Mouse (Mus musculus): ENCODE data around the gene Zan. TPM values are rescaled to one million over a fixed set of nuclear protein-coding genes. Genes with fewer than 3 reads are reported as not detected.

The Zan gene
- polyA plus RNA-seq, 1 experiment, result not detected

DNA sequence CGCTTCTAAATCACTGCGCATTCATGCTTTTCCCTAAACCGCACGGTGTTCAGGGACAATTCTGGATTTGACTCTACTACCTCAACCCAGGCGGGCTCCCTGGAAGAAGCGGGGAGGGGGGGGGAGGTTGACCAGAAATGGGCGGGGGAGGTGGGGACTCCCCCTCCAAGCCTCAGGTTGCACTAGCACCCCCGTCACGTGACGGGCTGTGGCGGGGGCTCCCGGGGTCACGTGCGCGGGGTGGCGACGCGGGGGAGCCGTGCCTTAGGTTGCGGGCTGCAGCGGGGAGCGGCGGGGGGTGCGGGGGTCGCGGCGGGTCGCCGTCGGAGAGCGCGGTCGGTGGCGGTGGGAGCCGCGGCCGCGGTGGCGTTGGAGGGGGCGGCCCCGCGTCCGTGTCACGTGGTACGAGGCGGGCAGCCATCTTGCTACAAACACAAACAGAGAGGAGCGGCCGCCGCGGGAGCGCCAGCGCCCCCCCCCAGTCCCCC lies 33.2 kb upstream of the Zan start:
- TF ChIP-seq POLR2A (IDR thresholded peaks at IDR 0.05; ENCODE audit: borderline replicate concordance, control insufficient read depth, low read depth, low read length) (no peak), CTCF (IDR thresholded peaks at IDR 0.05; ENCODE audit: control insufficient read depth, insufficient read depth, low read length) (no peak)
- Histone ChIP-seq H3K4me1 (ENCODE audit: control insufficient read depth, insufficient read depth, low read length) (no peaks in the 10 kb centered on the region; the same call in 1 of the 2 replicates), H3K4me3 (replicated peaks; ENCODE audit: control insufficient read depth, low read depth, low read length) (peak overlapping the region; percentile 63), H3K27ac (ENCODE audit: control insufficient read depth, insufficient read depth, low read depth, low read length, poor library complexity) (no peak overlapping the region)
- 1% methylated on average over 51 of the region's 52 CpGs for WGBS

DNA sequence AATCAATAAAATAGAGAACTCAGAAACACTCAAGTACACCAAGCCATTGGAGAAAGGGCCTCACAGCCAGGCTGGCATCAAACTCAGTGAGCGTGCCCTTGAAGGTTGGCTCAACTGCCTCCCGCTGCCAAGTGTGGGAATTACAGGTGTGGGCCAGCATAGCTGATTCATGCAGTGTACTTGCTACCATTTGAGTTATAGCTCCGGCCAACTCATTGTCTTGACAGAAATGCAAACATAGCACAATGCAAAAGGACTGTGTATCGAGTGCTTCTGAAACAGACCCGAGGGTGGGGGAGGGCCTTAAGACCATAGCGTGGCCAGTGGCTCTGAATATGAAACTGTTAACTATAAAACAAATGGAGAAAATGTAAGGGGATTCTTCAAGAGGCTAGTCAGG lies 27.2 kb upstream of the Zan start:
- H3K4me3 ChIP-seq (replicated peaks; ENCODE audit: control insufficient read depth, low read depth, low read length), result no peak overlapping the region
- no peak overlapping the region for H3K27ac ChIP-seq (ENCODE audit: control insufficient read depth, insufficient read depth, low read depth, low read length, poor library complexity)
- 72% methylated on average over 6 of the region's 6 CpGs for WGBS
- no peak for TF ChIP-seq POLR2A (IDR thresholded peaks at IDR 0.05; ENCODE audit: borderline replicate concordance, control insufficient read depth, low read depth, low read length)
- peak; percentile 19; the same call in 1 of the 2 replicates for TF ChIP-seq CTCF (IDR thresholded peaks at IDR 0.05; ENCODE audit: control insufficient read depth, insufficient read depth, low read length)
- peaks cover 3% of the 10 kb centered on the region; the same call in 1 of the 2 replicates for H3K4me1 ChIP-seq (ENCODE audit: control insufficient read depth, insufficient read depth, low read length)

- Histone ChIP-seq H3K4me3 (replicated peaks; ENCODE audit: control insufficient read depth, low read depth, low read length) (peak overlapping the region; percentile 77), H3K27ac (ENCODE audit: control insufficient read depth, insufficient read depth, low read depth, low read length, poor library complexity) (peak overlapping the region; percentile 80), H3K4me1 (ENCODE audit: control insufficient read depth, insufficient read depth, low read length) (peaks cover 3% of the 10 kb centered on the region; the same call in 1 of the 2 replicates)
- WGBS, result 0% methylated on average over 28 of the region's 30 CpGs
- TF ChIP-seq CTCF (IDR thresholded peaks at IDR 0.05; ENCODE audit: control insufficient read depth, insufficient read depth, low read length) (peak; percentile 74), POLR2A (IDR thresholded peaks at IDR 0.05; ENCODE audit: borderline replicate concordance, control insufficient read depth, low read depth, low read length) (no peak; the same call in 1 of the 2 replicates)
Measured at GRCm38 (mm10) chr5:137502667-137503110, 25.8 kb upstream of the Zan start.

DNA sequence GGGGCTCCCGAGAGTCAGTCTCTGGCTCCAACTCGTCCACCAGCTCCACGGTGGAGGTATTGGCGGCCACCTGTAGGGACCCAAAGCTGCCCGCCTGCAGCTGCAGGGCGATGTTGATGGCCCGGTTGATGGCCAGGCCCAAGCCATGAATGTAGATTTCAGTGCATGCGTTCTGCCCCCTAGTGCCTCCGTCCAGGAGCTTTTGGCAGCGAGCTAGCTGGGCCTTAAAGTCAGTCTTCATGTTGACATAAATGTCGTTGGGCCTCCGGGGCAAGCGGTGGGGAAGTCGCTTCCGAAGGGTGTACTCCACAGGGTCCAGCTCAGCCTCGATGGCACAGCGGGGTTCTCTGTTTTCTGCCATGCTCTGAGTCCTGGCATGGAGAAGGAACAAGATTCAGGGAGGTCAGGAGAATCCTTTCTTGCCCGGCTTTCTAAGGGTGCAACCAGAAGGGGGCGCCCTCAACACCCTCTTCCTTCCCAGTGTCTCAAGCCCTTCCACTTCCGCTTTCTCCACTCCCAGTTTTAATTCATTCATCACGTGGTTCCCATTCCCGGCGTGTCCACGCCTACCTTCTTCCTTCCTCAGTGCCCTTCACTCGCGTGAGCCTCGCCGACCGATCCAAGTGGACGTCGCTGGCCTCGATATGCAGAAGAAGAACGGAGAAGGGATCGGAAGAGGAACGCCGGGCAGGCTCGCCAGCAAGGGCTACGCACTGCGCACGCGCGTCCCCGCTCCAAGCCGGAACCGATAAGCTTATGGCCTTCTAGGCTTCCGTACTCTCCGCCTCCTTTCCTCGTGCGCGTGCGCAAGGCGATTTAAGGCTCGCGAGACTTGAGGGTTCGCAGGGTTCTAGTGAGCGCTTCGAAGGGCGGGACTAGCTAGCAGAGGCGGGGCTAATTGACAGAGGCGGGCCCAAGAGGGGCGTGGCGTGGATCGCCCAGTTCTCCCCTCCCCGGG lies 25.1 kb upstream of the Zan start, which contains the start of gene Pop7:
Pop7 (minus strand) TSS at position 810 of the 958 bp plus-strand sequence.
- Histone ChIP-seq H3K27ac (ENCODE audit: control insufficient read depth, insufficient read depth, low read depth, low read length, poor library complexity) (peak within 1 kb of the TSS; percentile 87), H3K4me1 (ENCODE audit: control insufficient read depth, insufficient read depth, low read length) (peaks cover 3% of the 10 kb centered on the region; the same call in 1 of the 2 replicates), H3K4me3 (replicated peaks; ENCODE audit: control insufficient read depth, low read depth, low read length) (peak within 1 kb of the TSS; percentile 85)
- TF ChIP-seq POLR2A (IDR thresholded peaks at IDR 0.05; ENCODE audit: borderline replicate concordance, control insufficient read depth, low read depth, low read length) (peak; percentile 79), CTCF (IDR thresholded peaks at IDR 0.05; ENCODE audit: control insufficient read depth, insufficient read depth, low read length) (peak; percentile 89)
- WGBS, result 1% methylated on average over 64 of the region's 64 CpGs

DNA sequence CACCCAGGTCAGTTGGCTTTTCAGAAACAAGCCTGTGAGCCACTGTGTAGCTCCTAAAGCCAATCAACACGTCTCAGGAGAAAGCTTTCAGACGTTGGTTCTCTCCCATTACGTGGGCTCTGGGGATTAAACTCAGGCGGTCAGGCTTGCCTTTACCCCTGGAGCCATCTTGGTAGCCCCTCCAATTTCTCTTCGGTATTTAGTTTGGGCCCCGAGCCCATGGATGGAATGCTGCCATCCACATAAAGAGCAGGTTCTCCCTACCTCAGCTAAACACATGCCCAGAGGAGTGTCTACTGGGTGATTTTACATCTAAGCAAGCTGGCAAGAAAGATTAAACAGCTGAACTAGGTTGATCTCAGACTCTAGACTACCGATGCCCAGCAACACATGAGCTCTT lies 23.3 kb upstream of the Zan start:
- Histone ChIP-seq H3K4me1 (ENCODE audit: control insufficient read depth, insufficient read depth, low read length) (peaks cover 3% of the 10 kb centered on the region; the same call in 1 of the 2 replicates), H3K4me3 (replicated peaks; ENCODE audit: control insufficient read depth, low read depth, low read length) (no peak overlapping the region), H3K27ac (ENCODE audit: control insufficient read depth, insufficient read depth, low read depth, low read length, poor library complexity) (no peak overlapping the region)
- 87% methylated on average over 7 of the region's 7 CpGs for WGBS
- no peak for TF ChIP-seq CTCF (IDR thresholded peaks at IDR 0.05; ENCODE audit: control insufficient read depth, insufficient read depth, low read length)
- TF ChIP-seq POLR2A (IDR thresholded peaks at IDR 0.05; ENCODE audit: borderline replicate concordance, control insufficient read depth, low read depth, low read length), result no peak

DNA sequence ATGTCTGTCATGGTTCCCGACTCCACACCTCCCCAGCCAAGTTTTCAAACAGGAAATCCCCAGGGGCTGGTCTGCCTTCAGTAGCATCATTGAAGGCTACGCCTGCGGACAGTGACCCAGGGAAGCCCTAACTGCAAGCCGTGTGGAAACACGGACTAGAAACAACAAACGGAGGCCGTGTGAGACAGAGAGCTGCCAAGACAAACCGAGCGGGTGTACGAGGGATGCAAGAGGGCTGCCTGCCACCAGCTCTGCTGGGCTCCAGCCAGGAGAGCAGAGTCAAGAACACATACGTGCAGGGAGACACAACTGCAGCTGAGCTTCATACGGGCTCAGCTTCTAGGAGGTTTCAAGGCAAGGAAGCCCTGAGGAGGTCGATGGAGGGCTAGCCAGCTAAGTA lies 17.0 kb upstream of the Zan start:
- Histone ChIP-seq H3K4me1 (ENCODE audit: control insufficient read depth, insufficient read depth, low read length) (no peaks in the 10 kb centered on the region), H3K27ac (ENCODE audit: control insufficient read depth, insufficient read depth, low read depth, low read length, poor library complexity) (no peak overlapping the region), H3K4me3 (replicated peaks; ENCODE audit: control insufficient read depth, low read depth, low read length) (no peak overlapping the region)
- TF ChIP-seq CTCF (IDR thresholded peaks at IDR 0.05; ENCODE audit: control insufficient read depth, insufficient read depth, low read length) (no peak), POLR2A (IDR thresholded peaks at IDR 0.05; ENCODE audit: borderline replicate concordance, control insufficient read depth, low read depth, low read length) (no peak)
- WGBS, result 81% methylated on average over 13 of the region's 13 CpGs

- TF ChIP-seq POLR2A (IDR thresholded peaks at IDR 0.05; ENCODE audit: borderline replicate concordance, control insufficient read depth, low read depth, low read length) (no peak), CTCF (IDR thresholded peaks at IDR 0.05; ENCODE audit: control insufficient read depth, insufficient read depth, low read length) (no peak)
- Histone ChIP-seq H3K4me3 (replicated peaks; ENCODE audit: control insufficient read depth, low read depth, low read length) (no peak overlapping the region), H3K27ac (ENCODE audit: control insufficient read depth, insufficient read depth, low read depth, low read length, poor library complexity) (no peak overlapping the region), H3K4me1 (ENCODE audit: control insufficient read depth, insufficient read depth, low read length) (no peaks in the 10 kb centered on the region)
- 59% methylated on average over 4 of the region's 4 CpGs for WGBS
Measured at GRCm38 (mm10) chr5:137491559-137491958, 14.7 kb upstream of the Zan start.

DNA sequence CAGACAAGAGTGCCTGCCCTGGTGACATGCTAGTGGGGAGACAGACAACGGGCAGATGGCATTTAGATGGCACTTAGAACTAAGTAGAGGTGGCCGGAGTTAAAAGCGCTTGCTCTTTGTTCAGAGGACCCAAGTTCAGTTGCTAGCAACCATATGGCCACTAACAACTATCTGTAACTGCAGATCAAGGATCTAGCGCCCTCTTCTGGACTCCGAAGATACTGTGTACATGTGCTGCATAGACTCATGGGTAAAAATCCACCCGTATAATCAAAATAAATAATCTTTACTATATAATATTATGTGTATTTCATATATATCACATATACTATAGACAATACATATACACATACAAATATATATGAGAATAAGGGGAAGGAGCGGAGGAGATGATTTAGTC lies 10.8 kb upstream of the Zan start:
- no peak overlapping the region for H3K4me3 ChIP-seq (replicated peaks; ENCODE audit: control insufficient read depth, low read depth, low read length)
- no peaks in the 10 kb centered on the region for H3K4me1 ChIP-seq (ENCODE audit: control insufficient read depth, insufficient read depth, low read length)
- no peak overlapping the region for H3K27ac ChIP-seq (ENCODE audit: control insufficient read depth, insufficient read depth, low read depth, low read length, poor library complexity)
- TF ChIP-seq POLR2A (IDR thresholded peaks at IDR 0.05; ENCODE audit: borderline replicate concordance, control insufficient read depth, low read depth, low read length), result no peak
- 87% methylated on average over 7 of the region's 7 CpGs for WGBS
